Mouse (Mus musculus): Measurements from ENCODE around the gene Litaf.

DNA sequence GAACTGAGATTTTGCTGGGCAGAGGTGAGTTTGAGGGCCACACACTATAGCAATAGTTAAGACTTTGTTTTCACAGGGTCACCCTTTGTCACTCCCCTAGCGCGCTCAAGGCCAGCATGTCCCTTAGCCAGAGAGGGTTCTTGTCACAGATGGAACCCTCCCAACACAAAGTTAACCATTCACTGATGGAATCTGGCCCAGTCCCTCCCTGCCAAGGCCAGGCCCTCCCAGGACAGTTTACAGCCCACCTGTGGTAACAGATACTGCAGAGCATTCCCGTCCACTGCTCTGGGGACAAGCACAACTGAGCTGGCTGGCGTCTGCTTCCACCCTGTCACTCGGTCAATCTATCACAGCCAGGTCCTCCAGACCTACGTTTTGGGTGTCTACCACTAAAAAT is 93.7 kb downstream of the Litaf start:
- TF ChIP-seq EP300 (IDR thresholded peaks at IDR 0.05) = no peak
- no peak for TF ChIP-seq CTCF (IDR thresholded peaks at IDR 0.05)
